Mouse (Mus musculus) spleen, adult 2 months (tissue): ENCODE results near the gene Slc10a7. TPM values are rescaled to one million over a fixed set of nuclear protein-coding genes. Genes with fewer than 3 reads are reported as not detected.
"Not testable (repeated sequence)": the region's sequence is repeated elsewhere in the genome, so short reads cannot be mapped to it uniquely, and the experiment has no call there.

Experiments used
- DNase-seq, 2 experiments: peaks; one replicate each; pipeline versions ENCODE4 v3.0.0 to v3.0.0-alpha.2; 2012 to 2021; ENCODE audit warnings: low spot score in 2 of 2, low read depth in 1 of 2
- H3K27ac ChIP-seq: fragments of 200-500 bp; 2 replicates; pipeline ENCODE4 v1.5.1; 2012; ENCODE audit warnings: low read length, inconsistent platforms; ENCODE audit not compliant: insufficient read depth
- H3K27me3 ChIP-seq: fragments of 200-500 bp; 2 replicates; pipeline ENCODE4 v1.6.1; 2012; ENCODE audit warnings: mild to moderate bottlenecking, moderate library complexity, low read length, inconsistent platforms; ENCODE audit not compliant: control insufficient read depth, insufficient read depth
- H3K36me3 ChIP-seq: fragments of 200-500 bp; 2 replicates; pipeline ENCODE4 v1.6.1; 2012; ENCODE audit warnings: mild to moderate bottlenecking, low read length, inconsistent platforms; ENCODE audit not compliant: control insufficient read depth, insufficient read depth
- H3K4me1 ChIP-seq: fragments of 200-500 bp; 2 replicates; pipeline ENCODE4 v1.6.1; 2011; ENCODE audit warnings: inconsistent platforms; ENCODE audit not compliant: control insufficient read depth, insufficient read depth, insufficient read length
- H3K4me3 ChIP-seq: fragments of 200-500 bp; 2 replicates; pipeline ENCODE4 v1.5.1; 2011; ENCODE audit warnings: mild to moderate bottlenecking, inconsistent platforms; ENCODE audit not compliant: insufficient read depth, insufficient read length; ENCODE audit errors: extremely low read depth
- CTCF ChIP-seq: fragments of 200-500 bp; IDR thresholded peaks from 2 replicates; pipeline ENCODE4 v1.5.1; 2011; ENCODE audit warnings: mild to moderate bottlenecking, inconsistent platforms; ENCODE audit not compliant: insufficient read depth, insufficient read length, insufficient replicate concordance; ENCODE audit errors: extremely low read depth
- POLR2A ChIP-seq: fragments of 200-500 bp; IDR thresholded peaks from 2 replicates; pipeline ENCODE4 v1.6.1; 2011; ENCODE audit warnings: low read depth, low read length, inconsistent platforms
- WGBS: fragments of 180-500 bp; shearing (Covaris S2); methylation state at CpG from one replicate; pipeline ENCODE4 v1.1.7; 2018; 5-methylcytosine and 5-hydroxymethylcytosine counted together
- polyA plus RNA-seq: library from polyadenylated mRNA; depleted of rRNA; stranded (reverse); fragments of >200 nt; gene quantifications from 2 replicates; pipeline ENCODE4 v1.2.3, GENCODE M21; 2012; rRNA removed

Gene Slc10a7
- polyA plus RNA-seq = 10.1 and 10.7 TPM in 2 replicates

DNA sequence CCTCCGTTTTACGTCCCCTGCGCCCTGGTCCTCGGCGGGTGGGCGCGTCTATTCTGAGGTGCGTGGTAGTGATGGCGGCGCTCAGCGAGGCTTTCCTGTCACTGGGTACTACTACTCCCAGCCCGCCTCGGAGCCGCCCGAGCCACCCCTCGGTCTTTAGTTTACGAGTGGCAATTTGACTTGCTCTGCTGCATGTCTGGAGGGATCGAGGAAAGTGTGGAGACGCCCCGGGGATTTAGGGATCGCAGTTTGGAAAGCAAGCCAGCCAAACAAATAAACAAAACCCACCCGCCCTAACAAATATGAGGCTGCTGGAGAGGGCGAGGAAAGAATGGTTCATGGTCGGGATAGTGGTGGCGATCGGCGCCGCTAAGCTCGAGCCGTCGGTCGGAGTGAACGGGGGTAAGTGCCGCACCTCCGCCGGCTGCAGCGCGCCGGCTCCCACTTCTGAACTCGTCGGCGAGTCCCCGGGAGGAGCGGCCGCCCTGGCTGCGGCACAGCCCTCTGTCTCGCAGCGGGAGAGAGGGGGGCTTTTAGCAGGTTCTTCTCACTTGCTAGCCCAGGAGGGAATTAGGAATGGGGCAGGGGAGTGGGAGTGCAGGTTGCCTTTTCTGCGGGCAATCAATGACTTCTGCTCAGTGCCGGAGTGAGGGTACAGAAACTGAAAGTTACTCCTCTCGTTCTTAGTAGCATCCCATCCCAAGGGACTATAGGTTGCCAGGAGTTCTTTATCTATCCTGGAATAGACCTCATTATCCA, at the start of gene Slc10a7:
Slc10a7 (plus strand) TSS at position 74 of the 759 bp plus-strand sequence.
- Histone ChIP-seq H3K4me1 (peaks cover 3% of the 10 kb centered on the region; the same call in 1 of the 2 replicates), H3K27me3 (no peaks in the 10 kb centered on the region), H3K36me3 (no peaks in the 10 kb centered on the region), H3K27ac (peak within 1 kb of the TSS; percentile 88), H3K4me3 (peak within 1 kb of the TSS; percentile 94)
- peak; percentile 61 to 74 for DNase-seq
- WGBS = under 1% methylated on average over 51 of the region's 51 CpGs
- TF ChIP-seq POLR2A = no peak

- Histone ChIP-seq H3K27ac (no peak overlapping the region), H3K36me3 (no peaks in the 10 kb centered on the region), H3K4me3 (no peak overlapping the region), H3K4me1 (no peaks in the 10 kb centered on the region), H3K27me3 (no peaks in the 10 kb centered on the region)
- no peak for TF ChIP-seq CTCF
- no peak for TF ChIP-seq POLR2A
- 92% methylated on average over 2 of the region's 2 CpGs for WGBS
- DNase-seq = no peak
Measured at GRCm38 (mm10) chr8:78463941-78464340, 45.2 kb upstream of the Slc10a7 start.

DNA sequence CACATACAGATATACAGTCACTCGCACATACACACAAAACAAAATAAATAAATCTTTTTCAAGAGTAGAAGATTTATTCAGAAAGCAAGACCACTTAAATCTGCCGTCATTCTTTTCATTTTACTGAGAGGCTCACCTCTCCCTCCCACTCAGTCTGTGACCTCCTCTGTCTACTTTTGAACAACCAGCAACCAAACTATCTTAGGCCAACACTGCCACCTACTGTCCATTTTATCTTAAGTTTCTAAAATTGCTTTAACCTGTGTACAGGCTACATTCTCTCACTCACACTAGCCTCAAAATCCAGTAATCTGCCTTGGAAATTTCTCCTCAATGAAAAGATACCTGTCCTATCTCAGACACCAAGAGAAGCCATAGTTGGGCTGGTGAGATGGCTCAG, 41.3 kb upstream of the Slc10a7 start:
- no peak for DNase-seq
- Histone ChIP-seq H3K4me3 (no peak overlapping the region), H3K27me3 (no peaks in the 10 kb centered on the region), H3K36me3 (no peaks in the 10 kb centered on the region), H3K4me1 (no peaks in the 10 kb centered on the region), H3K27ac (no peak overlapping the region)
- TF ChIP-seq POLR2A (no peak), CTCF (no peak)
- 92% methylated on average over 2 of the region's 2 CpGs for WGBS

- H3K27me3 ChIP-seq = no peaks in the 10 kb centered on the region
- no peak overlapping the region for H3K27ac ChIP-seq
- DNase-seq = no peak
- TF ChIP-seq POLR2A (no peak), CTCF (no peak)
- WGBS = 53% methylated on average over 6 of the region's 6 CpGs
- no peaks in the 10 kb centered on the region for H3K36me3 ChIP-seq
- no peak overlapping the region for H3K4me3 ChIP-seq
- H3K4me1 ChIP-seq = no peaks in the 10 kb centered on the region
Measured at GRCm38 (mm10) chr8:78477051-78477829, 31.9 kb upstream of the Slc10a7 start.

DNA sequence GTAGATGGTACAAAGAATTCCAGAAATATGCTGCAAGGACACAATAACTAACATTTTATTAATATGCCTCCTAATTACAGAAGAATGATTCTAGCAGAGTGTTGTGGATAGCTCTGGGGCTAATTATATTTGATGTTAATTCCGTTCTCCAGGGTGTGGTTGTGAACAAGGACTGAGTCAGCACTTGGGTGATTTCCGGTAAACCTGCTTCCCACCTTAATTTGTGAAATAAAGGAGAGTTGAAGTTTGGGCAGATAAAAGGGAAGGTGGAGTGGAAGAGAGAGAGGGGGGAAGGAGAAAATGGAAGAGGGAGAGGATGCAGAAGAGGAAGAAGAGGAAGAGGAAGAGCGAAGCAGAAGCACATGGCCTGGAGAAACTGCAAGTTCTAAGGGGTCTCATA, 19.4 kb upstream of the Slc10a7 start:
- Histone ChIP-seq H3K36me3 (no peaks in the 10 kb centered on the region), H3K27ac (no peak overlapping the region), H3K4me3 (no peak overlapping the region), H3K4me1 (no peaks in the 10 kb centered on the region), H3K27me3 (no peaks in the 10 kb centered on the region)
- WGBS = 85% methylated on average over 3 of the region's 3 CpGs
- no peak for DNase-seq
- TF ChIP-seq CTCF (no peak), POLR2A (no peak)

- Histone ChIP-seq H3K36me3 (no peaks in the 10 kb centered on the region), H3K4me3 (no peak overlapping the region), H3K27ac (no peak overlapping the region), H3K4me1 (no peaks in the 10 kb centered on the region), H3K27me3 (no peaks in the 10 kb centered on the region)
- 47% methylated on average over 2 of the region's 2 CpGs for WGBS
- DNase-seq = no peak
- no peak for TF ChIP-seq CTCF
- no peak for TF ChIP-seq POLR2A
Measured at GRCm38 (mm10) chr8:78493031-78493430, 16.1 kb upstream of the Slc10a7 start.

DNA sequence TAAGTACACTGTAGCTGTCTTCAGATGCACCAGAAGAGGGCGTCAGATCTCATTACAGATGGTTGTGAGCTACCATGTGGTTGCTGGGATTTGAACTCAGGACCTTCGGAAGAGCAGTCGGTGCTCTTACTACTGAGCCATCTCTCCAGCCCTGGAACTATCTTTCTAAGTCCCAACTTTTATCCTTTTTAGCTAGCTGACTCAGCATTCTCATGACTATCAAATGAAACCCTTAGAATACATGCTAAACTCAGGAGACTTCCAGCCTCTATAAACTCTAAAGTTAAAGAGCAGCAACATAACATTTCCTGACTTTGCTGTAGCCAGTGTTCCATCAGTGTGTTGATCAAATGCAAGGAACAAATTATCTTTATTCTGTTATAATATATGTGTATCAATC, 12.9 kb upstream of the Slc10a7 start:
- H3K36me3 ChIP-seq, H3K4me1 ChIP-seq, DNase-seq, H3K27ac ChIP-seq, H3K27me3 ChIP-seq, H3K4me3 ChIP-seq: not testable (repeated sequence)
- WGBS = 96% methylated on average over 3 of the region's 3 CpGs
